Mouse (Mus musculus): ENCODE data around the gene Reep3. TPM values are rescaled to one million over a fixed set of nuclear protein-coding genes. Genes with fewer than 3 reads are reported as not detected.

Reep3 gene
- polyA plus RNA-seq, 1 experiment: 47.9 TPM

DNA sequence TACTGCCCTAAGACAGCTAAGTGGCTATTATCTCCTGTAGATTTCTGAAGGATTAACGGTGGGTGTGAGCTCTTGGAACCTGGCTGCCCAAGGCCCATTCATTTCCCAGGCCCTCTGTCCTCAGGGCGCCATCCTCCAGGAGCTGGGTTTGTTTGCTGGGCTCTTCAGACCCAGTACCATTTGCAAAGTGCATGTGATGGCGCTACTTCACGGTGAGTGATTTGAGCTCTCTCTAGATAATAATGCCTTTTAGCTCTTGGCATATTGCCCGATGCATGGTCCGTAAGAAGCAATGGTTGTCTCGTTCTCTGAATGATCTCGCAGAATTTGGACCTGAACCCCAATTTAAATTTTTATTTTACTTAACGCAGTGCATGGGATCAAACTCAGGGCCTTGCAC lies 11.4 kb upstream of the Reep3 start:
- Histone ChIP-seq H3K9ac (ENCODE audit: low read depth, poor library complexity, severe bottlenecking) (no peak overlapping the region), H3K4me1 (ENCODE audit: control insufficient read depth, insufficient read depth, low read length) (peaks cover 2% of the 10 kb centered on the region), H3K4me3 (ENCODE audit: low read depth, low read length) (no peak overlapping the region), H3K27ac (ENCODE audit: insufficient read depth, low read length) (peak overlapping the region; percentile 24; the same call in 1 of the 2 replicates), H3K9me3 (replicated peaks; ENCODE audit: control insufficient read depth, insufficient read depth, low read length, poor library complexity, severe bottlenecking) (no peaks in the 10 kb centered on the region), H3K27me3 (ENCODE audit: control insufficient read depth, insufficient read depth, low read length, poor library complexity, severe bottlenecking) (no peaks in the 10 kb centered on the region), H3K36me3 (ENCODE audit: control insufficient read depth, insufficient read depth, low read length, poor library complexity, severe bottlenecking) (peaks cover 7% of the 10 kb centered on the region)
- TF ChIP-seq EP300 (IDR thresholded peaks at IDR 0.05; ENCODE audit: insufficient read depth, low read depth, low read length) (no peak), POLR2A (IDR thresholded peaks at IDR 0.05; ENCODE audit: insufficient read depth, low read length) (no peak), CTCF (IDR thresholded peaks at IDR 0.05; ENCODE audit: low read depth, low read length) (no peak)

DNA sequence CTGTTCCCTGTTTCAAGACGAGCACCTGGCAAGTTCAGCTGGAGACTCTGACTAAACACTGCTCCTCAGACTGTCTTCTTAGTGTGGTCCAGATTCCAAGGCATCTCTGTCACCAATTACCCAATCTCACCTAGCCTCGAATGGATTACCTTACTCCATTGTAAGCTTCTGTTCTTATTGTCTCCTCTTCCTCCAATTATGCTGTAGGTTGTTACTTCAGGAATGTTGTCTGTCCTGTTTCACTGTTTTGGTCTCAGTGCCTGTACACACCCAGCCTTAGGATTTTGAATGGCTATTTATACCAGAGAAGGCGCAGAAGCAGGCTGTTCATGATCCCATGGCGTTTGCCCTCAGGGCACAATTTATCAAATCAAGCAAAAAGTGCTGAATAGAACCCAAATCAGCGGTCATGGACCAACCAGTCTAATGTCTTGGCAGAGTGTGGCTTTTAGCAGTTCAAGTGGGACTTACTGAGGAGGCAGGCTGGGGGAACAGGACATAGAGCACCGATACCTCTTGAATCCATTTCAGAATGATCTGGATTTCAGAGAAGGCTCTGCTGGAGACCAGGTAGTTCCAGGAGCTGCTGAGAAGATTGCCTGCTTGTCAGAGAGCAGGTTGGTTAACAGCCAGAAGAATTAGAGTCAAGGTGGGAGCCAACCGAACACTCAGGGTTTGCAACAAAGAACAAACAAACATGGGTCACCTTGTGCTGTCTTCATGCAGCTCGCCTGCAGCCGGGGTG lies 10.4 kb upstream of the Reep3 start:
- Histone ChIP-seq H3K4me3 (ENCODE audit: low read depth, low read length) (peak overlapping the region; percentile 9), H3K36me3 (ENCODE audit: control insufficient read depth, insufficient read depth, low read length, poor library complexity, severe bottlenecking) (peaks cover 7% of the 10 kb centered on the region), H3K27me3 (ENCODE audit: control insufficient read depth, insufficient read depth, low read length, poor library complexity, severe bottlenecking) (no peaks in the 10 kb centered on the region), H3K9ac (ENCODE audit: low read depth, poor library complexity, severe bottlenecking) (no peak overlapping the region), H3K9me3 (replicated peaks; ENCODE audit: control insufficient read depth, insufficient read depth, low read length, poor library complexity, severe bottlenecking) (no peaks in the 10 kb centered on the region), H3K4me1 (ENCODE audit: control insufficient read depth, insufficient read depth, low read length) (peaks cover 2% of the 10 kb centered on the region), H3K27ac (ENCODE audit: insufficient read depth, low read length) (peak overlapping the region; percentile 66)
- TF ChIP-seq CTCF (IDR thresholded peaks at IDR 0.05; ENCODE audit: low read depth, low read length): no peak
- 0 out of 2 replicates have a peak, but pooled peaks have one; percentile 9 for TF ChIP-seq EP300 (IDR thresholded peaks at IDR 0.05; ENCODE audit: insufficient read depth, low read depth, low read length)

DNA sequence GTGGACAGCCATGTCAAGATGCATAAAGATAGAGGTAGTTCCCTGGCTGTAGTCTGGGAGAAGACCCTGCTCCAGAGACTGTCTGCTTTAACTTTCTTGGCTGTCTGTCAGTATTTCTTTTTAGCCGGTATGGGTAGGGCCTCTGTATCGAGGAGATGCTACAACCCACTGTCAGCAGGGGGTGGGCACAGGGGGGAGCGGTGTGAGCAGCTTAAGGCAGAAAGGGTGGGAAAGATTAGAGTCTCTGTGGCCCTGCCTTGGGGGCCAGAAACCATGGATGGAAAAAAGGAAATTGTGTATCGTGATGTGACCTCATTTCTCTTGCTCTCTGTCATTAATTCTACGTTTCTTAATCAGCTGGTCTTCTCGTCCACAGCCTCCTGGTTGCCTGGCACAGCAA lies 9.7 kb upstream of the Reep3 start:
- Histone ChIP-seq H3K9me3 (replicated peaks; ENCODE audit: control insufficient read depth, insufficient read depth, low read length, poor library complexity, severe bottlenecking) (no peaks in the 10 kb centered on the region), H3K36me3 (ENCODE audit: control insufficient read depth, insufficient read depth, low read length, poor library complexity, severe bottlenecking) (peaks cover 9% of the 10 kb centered on the region), H3K9ac (ENCODE audit: low read depth, poor library complexity, severe bottlenecking) (peak overlapping the region; percentile 50; the same call in 1 of the 2 replicates), H3K4me3 (ENCODE audit: low read depth, low read length) (peak overlapping the region; percentile 4; the same call in 1 of the 2 replicates), H3K27me3 (ENCODE audit: control insufficient read depth, insufficient read depth, low read length, poor library complexity, severe bottlenecking) (no peaks in the 10 kb centered on the region), H3K4me1 (ENCODE audit: control insufficient read depth, insufficient read depth, low read length) (peaks cover 2% of the 10 kb centered on the region), H3K27ac (ENCODE audit: insufficient read depth, low read length) (peak overlapping the region; percentile 66)
- TF ChIP-seq CTCF (IDR thresholded peaks at IDR 0.05; ENCODE audit: low read depth, low read length): no peak
- TF ChIP-seq POLR2A (IDR thresholded peaks at IDR 0.05; ENCODE audit: insufficient read depth, low read length): no peak
- TF ChIP-seq EP300 (IDR thresholded peaks at IDR 0.05; ENCODE audit: insufficient read depth, low read depth, low read length): no peak

DNA sequence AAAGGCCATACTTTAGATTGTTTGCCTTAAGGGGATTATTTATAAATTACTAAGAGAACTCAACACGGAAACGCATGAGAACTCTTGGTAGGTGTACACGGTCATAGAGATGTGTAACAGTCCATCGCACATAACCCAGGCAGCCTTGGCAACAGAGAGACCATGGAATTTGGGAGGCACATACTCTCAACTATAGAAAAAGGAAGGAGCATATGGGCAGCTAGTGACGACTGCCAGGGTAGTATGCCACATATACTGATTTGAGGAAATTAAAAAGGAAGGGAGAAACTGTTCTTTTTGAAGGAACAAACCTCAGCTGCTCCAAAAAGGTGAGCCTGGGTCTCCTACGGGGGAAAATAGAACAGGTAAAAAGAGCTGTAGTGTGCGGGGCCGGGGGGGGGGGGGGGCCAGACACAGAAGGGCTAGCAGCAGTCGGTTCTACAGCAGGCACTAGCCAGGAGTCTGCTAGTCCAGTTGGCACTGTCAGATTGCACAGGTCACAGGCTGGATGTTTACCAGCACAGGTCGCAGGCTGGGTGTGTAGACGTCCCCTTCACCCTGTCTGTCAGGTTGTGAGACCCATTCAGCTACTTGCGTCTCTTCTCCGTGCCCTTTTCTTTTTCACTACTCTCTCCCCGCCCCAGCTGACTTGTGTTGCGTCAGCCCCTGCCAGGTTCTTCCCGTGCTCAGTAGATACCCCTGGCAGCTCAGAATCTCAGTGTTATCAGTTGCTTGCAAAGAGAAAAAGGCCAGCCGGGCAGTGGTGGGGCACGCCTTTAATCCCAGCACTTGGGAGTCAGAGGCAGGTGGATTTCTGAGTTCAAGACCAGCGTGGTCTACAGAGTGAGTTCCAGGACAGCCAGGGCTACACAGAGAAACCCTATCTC lies 8.8 kb upstream of the Reep3 start:
- Histone ChIP-seq H3K4me1 (ENCODE audit: control insufficient read depth, insufficient read depth, low read length) (peaks cover 2% of the 10 kb centered on the region), H3K36me3 (ENCODE audit: control insufficient read depth, insufficient read depth, low read length, poor library complexity, severe bottlenecking) (peaks cover 9% of the 10 kb centered on the region), H3K9me3 (replicated peaks; ENCODE audit: control insufficient read depth, insufficient read depth, low read length, poor library complexity, severe bottlenecking) (no peaks in the 10 kb centered on the region), H3K27ac (ENCODE audit: insufficient read depth, low read length) (peak overlapping the region; percentile 66), H3K9ac (ENCODE audit: low read depth, poor library complexity, severe bottlenecking) (peak overlapping the region; percentile 50; the same call in 1 of the 2 replicates), H3K4me3 (ENCODE audit: low read depth, low read length) (peak overlapping the region; percentile 13; the same call in 1 of the 2 replicates), H3K27me3 (ENCODE audit: control insufficient read depth, insufficient read depth, low read length, poor library complexity, severe bottlenecking) (no peaks in the 10 kb centered on the region)
- TF ChIP-seq CTCF (IDR thresholded peaks at IDR 0.05; ENCODE audit: low read depth, low read length) (no peak), EP300 (IDR thresholded peaks at IDR 0.05; ENCODE audit: insufficient read depth, low read depth, low read length) (peak; percentile 36; the same call in 1 of the 2 replicates)

DNA sequence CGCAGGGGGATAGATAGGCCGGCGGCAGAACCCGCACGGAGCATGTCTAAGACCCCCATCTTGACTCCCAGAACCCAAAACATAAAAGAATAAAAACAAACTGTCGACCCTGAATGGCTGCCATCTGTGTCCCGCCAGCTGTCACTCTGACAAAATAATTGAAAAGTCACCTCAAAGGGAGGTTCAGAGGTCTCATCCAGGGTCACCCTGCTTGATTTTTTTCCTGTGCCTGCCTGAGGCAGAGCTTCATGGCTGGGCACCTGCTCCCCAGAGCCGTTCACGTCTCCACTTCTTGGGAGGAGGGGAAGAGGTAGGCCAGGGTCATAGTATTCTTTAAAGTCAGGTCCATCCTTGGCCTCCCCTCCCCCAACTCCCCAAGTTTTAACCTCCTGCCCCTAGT lies 7.8 kb upstream of the Reep3 start:
- H3K9me3 ChIP-seq (replicated peaks; ENCODE audit: control insufficient read depth, insufficient read depth, low read length, poor library complexity, severe bottlenecking): no peaks in the 10 kb centered on the region
- H3K27ac ChIP-seq (ENCODE audit: insufficient read depth, low read length): no peak overlapping the region; the same call in 1 of the 2 replicates
- H3K4me1 ChIP-seq (ENCODE audit: control insufficient read depth, insufficient read depth, low read length): peaks cover 2% of the 10 kb centered on the region
- peak; percentile 69; the same call in 1 of the 2 replicates for TF ChIP-seq EP300 (IDR thresholded peaks at IDR 0.05; ENCODE audit: insufficient read depth, low read depth, low read length)
- no peak for TF ChIP-seq CTCF (IDR thresholded peaks at IDR 0.05; ENCODE audit: low read depth, low read length)
- TF ChIP-seq POLR2A (IDR thresholded peaks at IDR 0.05; ENCODE audit: insufficient read depth, low read length): no peak
- peaks cover 9% of the 10 kb centered on the region for H3K36me3 ChIP-seq (ENCODE audit: control insufficient read depth, insufficient read depth, low read length, poor library complexity, severe bottlenecking)
- H3K27me3 ChIP-seq (ENCODE audit: control insufficient read depth, insufficient read depth, low read length, poor library complexity, severe bottlenecking): no peaks in the 10 kb centered on the region
- H3K9ac ChIP-seq (ENCODE audit: low read depth, poor library complexity, severe bottlenecking): peak overlapping the region; percentile 49
- H3K4me3 ChIP-seq (ENCODE audit: low read depth, low read length): peak overlapping the region; percentile 23; the same call in 1 of the 2 replicates

Measured in ES-Bruce4 (cell line).